Mouse (Mus musculus) adrenal gland, adult (tissue): Measurements from ENCODE around the gene Dbnl.
A peak's percentile ranks its signal among the peaks of the same experiment; 100 is the strongest.
"Not testable (repeated sequence)": the region's sequence is repeated elsewhere in the genome, so short reads cannot be mapped to it uniquely, and the experiment has no call there.

Experiments used
- DNase-seq, 2 experiments: peaks; one replicate each; pipeline ENCODE4 v3.0.0; 2022 to 2023; ENCODE audit warnings: low spot score in 1 of 2; ENCODE audit not compliant: inconsistent age in 2 of 2

The Dbnl gene

DNA sequence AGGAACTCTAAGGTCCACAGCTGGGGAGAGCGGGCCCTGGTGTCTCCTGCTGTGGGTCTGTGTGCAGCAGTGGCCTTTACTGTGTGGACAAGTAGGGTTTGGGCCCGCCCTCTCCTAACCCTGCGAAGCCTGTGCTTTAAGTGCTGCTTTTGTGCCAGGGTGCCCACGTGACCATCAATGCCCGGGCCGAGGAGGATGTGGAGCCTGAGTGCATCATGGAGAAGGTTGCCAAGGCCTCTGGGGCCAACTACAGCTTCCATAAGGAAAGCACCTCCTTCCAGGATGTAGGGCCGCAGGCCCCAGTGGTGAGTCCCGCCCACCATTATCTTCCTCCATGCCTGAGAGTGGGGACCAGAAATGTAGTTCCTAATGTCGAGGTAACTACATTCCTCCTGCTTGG lies 7.0 kb downstream of the Dbnl start:
- no peak for DNase-seq

DNA sequence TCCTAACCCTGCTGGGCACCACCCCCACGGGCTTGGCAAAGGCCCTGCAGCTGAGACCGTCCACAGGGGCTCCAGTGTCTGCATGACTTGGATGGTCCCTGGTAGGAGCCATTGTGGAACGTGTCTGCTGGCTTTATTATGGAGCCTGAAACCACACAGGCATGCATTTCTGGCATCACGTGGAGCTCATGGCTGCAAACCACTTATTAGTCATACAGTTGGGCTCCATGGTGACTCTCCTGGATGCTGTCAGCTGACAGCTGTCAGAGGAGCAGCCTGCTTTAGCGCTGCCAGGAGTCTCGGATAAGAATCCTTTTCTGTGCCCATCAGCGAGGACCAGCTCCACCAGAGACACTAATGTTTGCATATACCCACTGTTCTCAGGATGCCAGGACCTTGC lies 7.4 kb downstream of the Dbnl start:
- peak in 1 of 2 experiments; percentile 38 for DNase-seq

DNA sequence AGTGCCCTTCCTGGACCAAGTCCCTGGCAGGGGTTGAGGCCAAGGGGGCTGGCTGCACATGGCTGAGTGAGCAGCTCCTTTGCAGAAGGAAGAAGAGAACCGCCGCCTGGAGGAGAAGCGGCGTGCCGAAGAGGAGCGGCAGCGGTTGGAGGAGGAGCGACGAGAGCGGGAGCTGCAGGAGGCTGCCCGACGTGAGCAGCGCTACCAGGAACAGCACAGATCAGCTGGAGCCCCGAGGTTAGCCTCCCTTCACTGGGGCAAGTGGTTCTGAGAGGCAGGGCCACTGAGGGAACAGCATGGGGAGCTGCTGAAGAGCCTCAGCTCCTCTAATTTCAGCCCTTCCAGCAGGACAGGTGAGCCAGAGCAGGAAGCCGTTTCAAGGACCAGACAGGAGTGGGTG lies 8.7 kb downstream of the Dbnl start:
- no peak for DNase-seq

- no peak for DNase-seq
Observed at GRCm38 (mm10) chr11:5797371-5797770, 9.1 kb downstream of the Dbnl start.

GRCm38 (mm10) chr11:5797928-5798327 lies 9.6 kb downstream of the Dbnl start:
- no peak for DNase-seq

GRCm38 (mm10) chr11:5799621-5800490 lies 11.6 kb downstream of the Dbnl start:
- peak in 1 of 2 experiments; percentile 35 for DNase-seq

DNA sequence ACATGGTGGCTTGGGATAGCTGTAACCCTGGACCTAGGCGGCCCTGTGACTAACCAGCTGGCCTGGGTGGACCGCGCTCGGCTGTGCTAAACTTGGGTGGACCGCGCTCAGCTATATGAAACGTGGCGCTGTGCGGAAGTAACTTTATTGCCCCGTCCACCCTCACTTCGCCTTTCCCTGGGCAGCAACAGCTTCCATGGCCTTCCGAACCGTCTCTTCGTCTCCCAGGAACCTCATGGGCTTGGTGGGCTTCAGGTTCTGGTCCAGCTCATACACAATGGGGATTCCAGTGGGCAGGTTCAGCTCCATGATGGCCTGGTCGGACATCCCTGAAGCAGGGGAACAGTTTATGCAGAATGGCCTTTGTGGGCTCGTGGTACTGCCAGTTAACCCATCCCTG lies 13.2 kb downstream of the Dbnl start:
- DNase-seq: no peak

DNA sequence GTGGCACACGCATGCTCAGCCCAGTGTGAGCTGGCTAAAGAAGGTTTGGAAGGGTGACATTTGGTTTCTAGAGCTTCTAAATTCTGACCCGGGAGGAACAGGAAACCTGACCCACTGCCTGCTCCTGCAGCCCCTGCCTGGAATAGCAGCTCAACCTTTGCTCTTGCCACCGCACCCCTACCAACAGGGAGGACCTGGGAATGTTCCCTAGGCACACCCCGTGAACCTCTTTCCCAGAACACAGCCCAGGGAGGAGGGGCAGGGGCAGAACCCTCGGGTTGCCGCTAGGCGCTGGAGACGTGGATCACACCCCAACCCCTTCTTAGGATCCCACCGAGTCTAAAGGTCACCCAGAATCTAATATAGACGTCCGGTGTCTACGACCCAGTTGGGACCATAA lies 13.7 kb downstream of the Dbnl start:
- DNase-seq: peak in 1 of 2 experiments; percentile 34

GRCm38 (mm10) chr11:5802457-5803217 lies 14.3 kb downstream of the Dbnl start:
- peak in 1 of 2 experiments; percentile 30 for DNase-seq

DNA sequence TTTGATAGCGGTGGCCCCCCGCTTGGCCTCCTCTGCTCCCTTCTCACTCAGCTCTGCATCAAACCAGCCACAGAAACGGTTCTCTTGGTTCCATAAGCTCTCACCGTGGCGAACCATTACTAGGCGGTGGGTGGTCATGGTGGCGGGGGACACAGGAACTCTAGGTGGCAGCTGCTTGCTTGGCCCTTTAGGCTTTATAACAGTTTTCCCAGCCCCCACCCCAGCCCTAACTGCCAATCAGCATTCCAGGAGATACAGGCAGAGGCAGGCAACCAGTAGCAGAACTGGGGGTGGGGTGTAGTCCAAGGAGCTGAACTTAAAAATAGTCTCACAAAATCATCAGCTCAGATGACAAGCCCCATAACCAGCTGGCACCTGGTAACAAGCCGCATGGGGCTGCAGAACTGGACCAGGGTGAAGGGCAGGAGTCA lies 15.3 kb downstream of the Dbnl start, which contains the start of gene Pgam2:
Gene Pgam2 (minus strand): TSS at position 183 of the 431 bp plus-strand sequence.
- DNase-seq: no peak

DNA sequence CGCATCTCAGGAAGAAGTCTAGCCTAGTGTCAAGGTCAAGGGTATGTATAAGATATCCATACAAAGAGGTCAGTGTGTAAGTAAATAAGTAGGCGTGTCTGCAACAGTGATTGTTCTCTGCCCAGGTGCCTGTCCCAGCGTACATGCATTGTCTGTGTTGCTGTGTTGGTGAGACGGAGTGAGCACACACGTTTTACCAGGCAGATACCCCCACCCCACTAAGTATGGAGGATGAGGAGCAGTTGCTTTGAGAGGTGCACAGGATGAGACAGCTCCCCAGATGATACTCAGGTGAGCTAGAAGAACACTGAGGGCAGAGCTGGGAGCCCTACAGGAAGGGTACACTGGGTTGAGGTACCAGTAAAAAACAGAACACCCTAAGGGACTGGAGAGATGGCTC lies 15.9 kb downstream of the Dbnl start:
- DNase-seq: no peak

DNA sequence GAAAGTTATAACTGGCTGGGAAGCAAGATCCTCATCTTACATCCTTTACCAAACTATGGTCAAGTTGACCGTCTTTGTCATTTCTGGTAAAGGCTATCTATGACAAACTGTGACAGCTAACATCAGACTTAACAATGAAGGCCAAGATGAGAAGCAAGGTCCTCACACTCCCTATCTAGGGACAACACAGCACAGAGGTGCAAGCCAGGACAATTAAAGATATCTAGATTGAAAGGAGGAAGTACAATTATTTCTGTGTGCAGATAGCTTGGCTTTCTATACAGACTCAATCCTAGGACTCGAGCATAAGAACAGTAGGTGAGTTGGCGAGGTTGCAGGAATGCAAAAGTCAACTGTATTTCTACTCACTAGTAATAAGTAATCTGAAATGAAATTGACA lies 17.4 kb downstream of the Dbnl start:
- no peak for DNase-seq

GRCm38 (mm10) chr11:5807956-5808355 lies 19.7 kb downstream of the Dbnl start:
- DNase-seq: no peak

DNA sequence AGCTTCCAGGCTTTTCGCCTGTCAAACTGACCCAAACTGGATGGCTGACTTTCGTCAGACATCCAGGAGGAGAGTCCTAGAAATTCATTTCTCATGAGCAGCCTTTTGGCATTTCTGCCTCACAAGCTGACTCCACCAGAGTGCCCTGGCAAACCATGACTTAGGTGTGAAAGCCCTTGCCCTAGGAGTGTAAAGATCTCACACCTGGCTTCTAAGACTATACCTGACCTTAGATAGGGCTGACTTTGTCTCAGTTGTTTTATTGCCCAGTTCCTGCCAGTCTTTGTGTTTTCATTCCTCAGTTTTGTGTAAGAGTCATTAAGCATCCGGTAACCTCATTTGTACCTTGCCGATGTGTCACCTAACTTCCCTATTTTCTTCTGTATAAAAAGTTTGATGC lies 21.2 kb downstream of the Dbnl start:
- not testable (repeated sequence) for DNase-seq

DNA sequence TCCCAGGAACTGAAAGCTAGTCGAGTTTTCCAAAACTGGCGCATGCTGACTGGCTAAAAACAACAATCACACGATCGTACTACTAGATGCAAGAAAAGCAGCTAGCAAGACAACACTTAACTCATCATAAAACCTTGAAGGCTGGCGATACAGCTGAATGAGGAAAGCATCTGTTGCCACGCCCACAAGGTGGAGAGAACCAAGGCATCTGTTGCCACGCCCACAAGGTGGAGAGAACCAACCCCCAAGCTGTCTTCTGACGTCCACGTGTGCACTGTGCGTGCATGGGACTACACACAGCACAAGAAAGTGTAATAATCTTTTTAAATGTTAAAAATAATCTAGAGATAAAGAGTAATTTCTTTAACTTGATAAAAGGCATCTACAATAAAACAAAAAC lies 25.1 kb downstream of the Dbnl start:
- DNase-seq: no peak

DNA sequence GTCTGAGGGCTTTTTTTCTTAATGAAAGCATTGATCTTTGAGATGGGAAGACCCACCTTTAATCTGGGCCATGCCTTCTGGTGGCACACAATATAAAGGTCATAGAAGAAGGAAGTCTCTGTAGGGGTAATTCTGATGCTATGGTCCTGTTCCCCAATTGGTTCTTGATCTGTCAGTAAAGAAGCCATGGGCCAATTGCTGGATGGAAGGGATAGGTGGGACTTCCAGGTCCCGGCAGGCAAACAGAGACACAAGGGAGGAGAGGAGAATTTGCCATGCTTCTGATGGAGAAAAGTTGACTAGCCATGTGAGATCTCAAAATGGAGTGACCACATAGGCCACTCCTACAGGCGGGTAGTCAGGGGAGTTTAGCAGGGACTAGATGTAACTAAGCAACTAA lies 30.9 kb downstream of the Dbnl start:
- no peak for DNase-seq

DNA sequence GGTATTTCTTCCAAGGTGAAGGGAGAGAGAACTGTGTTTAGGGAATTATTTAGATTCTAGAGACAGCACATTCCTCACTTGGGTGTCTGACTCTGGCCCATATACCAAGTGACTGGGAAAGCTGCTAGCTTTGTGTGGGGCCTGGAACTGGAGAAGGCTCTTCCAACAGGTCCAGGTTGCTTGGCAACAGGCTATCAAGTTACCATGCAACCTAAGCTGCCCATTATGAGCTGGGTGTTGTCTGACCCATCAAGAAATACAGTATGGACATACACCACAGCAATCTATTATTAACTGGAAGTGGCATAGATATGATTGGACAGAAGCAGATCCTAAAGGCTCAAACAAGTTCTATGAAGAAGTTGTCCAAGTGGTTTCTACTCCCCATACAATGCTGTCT lies 37.1 kb downstream of the Dbnl start:
- DNase-seq: no peak

GRCm38 (mm10) chr11:5827931-5828330 lies 39.6 kb downstream of the Dbnl start:
- no peak for DNase-seq

- DNase-seq: no peak
Observed at GRCm38 (mm10) chr11:5828509-5829191, 40.4 kb downstream of the Dbnl start.

GRCm38 (mm10) chr11:5829327-5829726 lies 41.0 kb downstream of the Dbnl start:
- no peak for DNase-seq

DNA sequence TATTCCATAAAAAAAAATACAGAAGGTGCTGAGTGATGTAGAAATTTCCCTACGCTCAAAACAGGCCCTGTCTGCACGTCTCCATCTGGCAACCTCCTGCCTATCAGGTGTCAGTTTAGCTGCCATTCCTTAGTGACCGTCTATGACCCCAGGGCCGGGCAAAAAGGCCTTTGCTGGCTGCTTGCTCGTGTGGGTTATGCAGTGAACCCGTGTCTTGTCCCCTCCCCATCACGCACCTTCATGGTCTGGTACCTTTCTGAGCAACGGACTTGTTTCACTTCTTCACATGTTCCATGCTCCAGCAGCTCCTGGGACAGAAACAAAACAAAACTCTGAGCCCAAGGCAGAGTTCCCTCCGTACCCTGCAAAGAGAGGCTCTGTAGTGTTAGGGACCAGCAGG lies 46.2 kb downstream of the Dbnl start:
- no peak for DNase-seq

- no peak for DNase-seq
Observed at GRCm38 (mm10) chr11:5835057-5835456, 46.8 kb downstream of the Dbnl start.
